Mouse (Mus musculus) G1E (cell line): ENCODE measurements around the gene Cant1.

Experiments
- CTCF ChIP-seq: IDR thresholded peaks from 2 replicates; pipeline ENCODE4 v1.5.1; 2012; ENCODE audit warnings: low read depth, low read length, inconsistent platforms, mixed read lengths
- GATA1 ChIP-seq: IDR thresholded peaks from 2 replicates; pipeline ENCODE4 v1.6.1; 2012; ENCODE audit warnings: borderline replicate concordance, low read length, inconsistent platforms, mixed read lengths
- GATA2 ChIP-seq: IDR thresholded peaks from 2 replicates; pipeline ENCODE4 v1.6.1; 2012; ENCODE audit warnings: low read depth, low read length, inconsistent platforms, borderline replicate concordance
- POLR2AphosphoS5 ChIP-seq: IDR thresholded peaks from 2 replicates; pipeline ENCODE4 v1.6.1; 2012; ENCODE audit warnings: low read depth, low read length, inconsistent platforms; ENCODE audit not compliant: insufficient replicate concordance
- TAL1 ChIP-seq: conservative IDR thresholded peaks from 2 replicates; pipeline ENCODE4 v1.6.1; 2012; ENCODE audit warnings: low read depth, low read length, inconsistent platforms, mixed read lengths

DNA sequence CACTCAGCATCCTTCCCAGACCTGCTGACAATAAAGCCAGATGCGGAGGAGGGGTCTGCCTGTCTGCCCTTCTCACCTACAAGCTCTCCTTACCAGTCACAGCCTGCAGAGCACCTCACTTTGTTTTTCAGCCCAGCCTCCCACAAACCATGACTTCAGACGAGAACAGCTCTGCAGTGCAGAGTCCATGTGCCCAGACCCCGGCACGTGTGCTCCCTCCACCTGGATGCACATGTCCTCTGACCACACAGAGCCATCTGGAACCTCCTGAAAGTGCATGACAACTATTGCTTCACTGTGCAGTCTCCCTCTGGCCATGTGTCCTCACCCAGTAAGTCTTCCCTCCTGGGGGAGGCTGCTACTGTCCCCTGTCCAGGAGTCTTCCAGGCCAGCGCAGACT lies 4.6 kb downstream of the Cant1 start:
- TF ChIP-seq CTCF (no peak), GATA1 (no peak), TAL1 (no peak), POLR2AphosphoS5 (no peak), GATA2 (no peak)
